Mouse (Mus musculus) forebrain, embryonic 10.5 days (tissue): ENCODE results near the gene Oas1f. TPM values are rescaled to one million over a fixed set of nuclear protein-coding genes. Genes with fewer than 3 reads are reported as not detected.
"Not testable (repeated sequence)": the region's sequence is repeated elsewhere in the genome, so short reads cannot be mapped to it uniquely, and the experiment has no call there.

Source experiments
- DNase-seq: peaks from one replicate; pipeline ENCODE4 v3.0.0-alpha.2; 2017; ENCODE audit warnings: low spot score; ENCODE audit errors: extremely low spot score
- H3K27ac ChIP-seq: fragments of 300-500 bp; sonication (generic); 2 replicates; pipeline ENCODE4 v1.5.1; 2016; ENCODE audit warnings: mild to moderate bottlenecking
- H3K27me3 ChIP-seq: fragments of 300-500 bp; sonication (generic); 2 replicates; pipeline ENCODE4 v1.6.1; 2016; ENCODE audit warnings: mild to moderate bottlenecking; ENCODE audit not compliant: poor library complexity, severe bottlenecking
- H3K36me3 ChIP-seq: fragments of 300-500 bp; sonication (generic); replicated peaks from 2 replicates; pipeline ENCODE4 v1.6.1; 2016; ENCODE audit warnings: mild to moderate bottlenecking, moderate library complexity
- H3K4me1 ChIP-seq: fragments of 300-500 bp; sonication (generic); 2 replicates; pipeline ENCODE4 v1.6.1; 2016
- H3K4me3 ChIP-seq: fragments of 300-500 bp; sonication (generic); 2 replicates; pipeline ENCODE4 v1.5.1; 2016; ENCODE audit warnings: mild to moderate bottlenecking, moderate library complexity
- H3K9me3 ChIP-seq: fragments of 300-500 bp; sonication (generic); 2 replicates; pipeline ENCODE4 v1.6.1; 2016; ENCODE audit warnings: mild to moderate bottlenecking, moderate library complexity
- WGBS: fragments of 180-500 bp; shearing (Covaris S2); methylation state at CpG from one replicate; pipeline ENCODE4 v1.1.7; 2016; 5-methylcytosine and 5-hydroxymethylcytosine counted together
- polyA plus RNA-seq: library from polyadenylated mRNA; unstranded; fragments of >200 nt; fragmentation: Nextera tagmentation; extraction: Ambion mirVana; gene quantifications from 2 replicates; pipeline ENCODE4 v1.2.1, GENCODE M21; 2016

The Oas1f gene
- polyA plus RNA-seq = not detected in 2 replicates

GRCm38 (mm10) chr5:120847067-120847466, at the start of gene Oas1f:
TSS of gene Oas1f (plus strand) at chr5:120847367.
- Histone ChIP-seq H3K4me3 (no peak within 1 kb of the TSS), H3K4me1 (no peaks in the 10 kb centered on the region), H3K27me3 (no peaks in the 10 kb centered on the region), H3K36me3 (no peaks in the 10 kb centered on the region), H3K27ac (no peak within 1 kb of the TSS), H3K9me3 (no peaks in the 10 kb centered on the region)
- 89% methylated on average over 4 of the region's 4 CpGs for WGBS
- DNase-seq = no peak

- not testable (repeated sequence) for H3K27me3 ChIP-seq, H3K4me3 ChIP-seq, H3K36me3 ChIP-seq, H3K4me1 ChIP-seq, H3K27ac ChIP-seq, H3K9me3 ChIP-seq, DNase-seq
- WGBS = 81% methylated on average over 5 of the region's 5 CpGs
These were observed 49.0 kb upstream of the Oas1f start for GRCm38 (mm10) chr5:120798147-120798546.

- H3K4me1 ChIP-seq, H3K36me3 ChIP-seq, H3K27ac ChIP-seq, DNase-seq, H3K9me3 ChIP-seq, H3K4me3 ChIP-seq, H3K27me3 ChIP-seq: not testable (repeated sequence)
- WGBS = 57% methylated on average over 2 of the region's 2 CpGs
These were observed 48.2 kb upstream of the Oas1f start for GRCm38 (mm10) chr5:120798943-120799342.

- 71% methylated on average over 2 of the region's 2 CpGs for WGBS
- H3K4me1 ChIP-seq = no peaks in the 10 kb centered on the region
These were observed 43.6 kb upstream of the Oas1f start for GRCm38 (mm10) chr5:120803596-120803995.

GRCm38 (mm10) chr5:120806458-120806857, 40.7 kb upstream of the Oas1f start:
- Histone ChIP-seq H3K27ac (no peak overlapping the region), H3K4me1 (peaks cover 8% of the 10 kb centered on the region), H3K9me3 (no peaks in the 10 kb centered on the region), H3K27me3 (no peaks in the 10 kb centered on the region), H3K36me3 (no peaks in the 10 kb centered on the region), H3K4me3 (no peak overlapping the region)
- DNase-seq = peak; percentile 62
- WGBS = 82% methylated on average over 1 of the region's 1 CpGs

More at GRCm38 (mm10) chr5:120803596-120803995, 43.6 kb upstream of the Oas1f start:
- Histone ChIP-seq H3K27me3 (no peaks in the 10 kb centered on the region), H3K27ac (no peak overlapping the region), H3K4me3 (no peak overlapping the region), H3K36me3 (no peaks in the 10 kb centered on the region), H3K9me3 (no peaks in the 10 kb centered on the region)
- DNase-seq = no peak

- no peaks in the 10 kb centered on the region for H3K27me3 ChIP-seq
- no peak overlapping the region for H3K27ac ChIP-seq
- no peaks in the 10 kb centered on the region for H3K36me3 ChIP-seq
- peaks cover 22% of the 10 kb centered on the region for H3K4me1 ChIP-seq
- H3K9me3 ChIP-seq = no peaks in the 10 kb centered on the region
- DNase-seq = no peak
- WGBS = 51% methylated on average over 6 of the region's 6 CpGs
- H3K4me3 ChIP-seq = no peak overlapping the region
These were observed 38.0 kb upstream of the Oas1f start for GRCm38 (mm10) chr5:120809171-120809570.

- 7% methylated on average over 18 of the region's 18 CpGs for WGBS
- no peaks in the 10 kb centered on the region for H3K9me3 ChIP-seq
- H3K27ac ChIP-seq = peak within 1 kb of the TSS; percentile 77
- no peaks in the 10 kb centered on the region for H3K36me3 ChIP-seq
- H3K27me3 ChIP-seq = no peaks in the 10 kb centered on the region
- peaks cover 22% of the 10 kb centered on the region for H3K4me1 ChIP-seq
- peak within 1 kb of the TSS; percentile 41 for H3K4me3 ChIP-seq
- DNase-seq = peak; percentile 74
These were observed 35.0 kb upstream of the Oas1f start, which contains the start of gene Oas1c for GRCm38 (mm10) chr5:120811951-120812819. TSS of gene Oas1c (minus strand) at chr5:120812514.

- Histone ChIP-seq H3K27me3 (no peaks in the 10 kb centered on the region), H3K9me3 (no peaks in the 10 kb centered on the region), H3K36me3 (no peaks in the 10 kb centered on the region), H3K27ac (peak overlapping the region; percentile 77; the same call in 1 of the 2 replicates), H3K4me3 (peak overlapping the region; percentile 41), H3K4me1 (peaks cover 22% of the 10 kb centered on the region)
- DNase-seq = no peak
- 83% methylated on average over 6 of the region's 6 CpGs for WGBS
These were observed 34.1 kb upstream of the Oas1f start for GRCm38 (mm10) chr5:120813023-120813422.

GRCm38 (mm10) chr5:120815949-120816348, 31.2 kb upstream of the Oas1f start:
- 66% methylated on average over 3 of the region's 3 CpGs for WGBS
- H3K9me3 ChIP-seq = peaks cover 16% of the 10 kb centered on the region; the same call in 1 of the 2 replicates
- no peak overlapping the region for H3K4me3 ChIP-seq
- H3K27me3 ChIP-seq = no peaks in the 10 kb centered on the region
- H3K36me3 ChIP-seq = no peaks in the 10 kb centered on the region
- H3K4me1 ChIP-seq = peaks cover 16% of the 10 kb centered on the region
- no peak for DNase-seq
- H3K27ac ChIP-seq = no peak overlapping the region

- DNase-seq = no peak
- Histone ChIP-seq H3K9me3 (peaks cover 16% of the 10 kb centered on the region; the same call in 1 of the 2 replicates), H3K4me3 (no peak overlapping the region), H3K36me3 (no peaks in the 10 kb centered on the region), H3K27me3 (no peaks in the 10 kb centered on the region), H3K27ac (no peak overlapping the region), H3K4me1 (no peaks in the 10 kb centered on the region)
These were observed 28.2 kb upstream of the Oas1f start for GRCm38 (mm10) chr5:120818999-120819398.

- H3K27me3 ChIP-seq = peaks cover 12% of the 10 kb centered on the region
- no peak overlapping the region for H3K4me3 ChIP-seq
- no peak for DNase-seq
- H3K36me3 ChIP-seq = no peaks in the 10 kb centered on the region
- 86% methylated on average over 4 of the region's 4 CpGs for WGBS
- no peak overlapping the region for H3K27ac ChIP-seq
- H3K4me1 ChIP-seq = peaks cover 19% of the 10 kb centered on the region
- H3K9me3 ChIP-seq = peaks cover 3% of the 10 kb centered on the region; the same call in 1 of the 2 replicates
These were observed 16.1 kb upstream of the Oas1f start for GRCm38 (mm10) chr5:120831031-120831430.

GRCm38 (mm10) chr5:120833335-120834280, 13.6 kb upstream of the Oas1f start:
- WGBS = 18% methylated on average over 17 of the region's 17 CpGs
- H3K27ac ChIP-seq = peak overlapping the region; percentile 68
- peaks cover 19% of the 10 kb centered on the region for H3K4me1 ChIP-seq

More at GRCm38 (mm10) chr5:120833335-120834280, 13.6 kb upstream of the Oas1f start:
- peak overlapping the region; percentile 32 for H3K4me3 ChIP-seq
- DNase-seq = peak; percentile 45
- H3K27me3 ChIP-seq = peaks cover 16% of the 10 kb centered on the region
- peaks cover 3% of the 10 kb centered on the region; the same call in 1 of the 2 replicates for H3K9me3 ChIP-seq
- no peaks in the 10 kb centered on the region for H3K36me3 ChIP-seq
